Mouse (Mus musculus) ES-CJ7 (cell line): Measurements from ENCODE around the gene Ndufaf8.

ENCODE experiments used
- DNase-seq: peaks from one replicate; pipeline ENCODE4 v3.0.0; 2011; ENCODE audit warnings: low read depth, low spot score

Gene Ndufaf8

GRCm38 (mm10) chr11:120098588-120099511 is at the start of gene Ndufaf8, which contains the start of gene Tepsin:
Gene Ndufaf8 (plus strand): TSS chr11:120098928.
Gene Tepsin (minus strand): TSS chr11:120098731.
- DNase-seq = peak; percentile 99

GRCm38 (mm10) chr11:120049067-120049466 is 49.7 kb upstream of the Ndufaf8 start:
- DNase-seq = no peak

- DNase-seq = no peak
Observed at GRCm38 (mm10) chr11:120051124-120051811, 47.5 kb upstream of the Ndufaf8 start.

- no peak for DNase-seq
Observed at GRCm38 (mm10) chr11:120052274-120052673, 46.5 kb upstream of the Ndufaf8 start.

- DNase-seq = peak; percentile 76
Observed at GRCm38 (mm10) chr11:120053846-120054245, 44.9 kb upstream of the Ndufaf8 start.

- no peak for DNase-seq
Observed at GRCm38 (mm10) chr11:120055953-120056732, 42.6 kb upstream of the Ndufaf8 start.

- DNase-seq = no peak
Observed at GRCm38 (mm10) chr11:120060634-120061033, 38.1 kb upstream of the Ndufaf8 start.

GRCm38 (mm10) chr11:120063326-120063725 is 35.4 kb upstream of the Ndufaf8 start:
- DNase-seq = no peak

GRCm38 (mm10) chr11:120064006-120064667 is 34.6 kb upstream of the Ndufaf8 start:
- no peak for DNase-seq

- DNase-seq = no peak
Observed at GRCm38 (mm10) chr11:120064668-120065040, 34.1 kb upstream of the Ndufaf8 start.

GRCm38 (mm10) chr11:120065291-120065690 is 33.4 kb upstream of the Ndufaf8 start:
- DNase-seq = peak; percentile 95

GRCm38 (mm10) chr11:120067834-120068233 is 30.9 kb upstream of the Ndufaf8 start:
- peak; percentile 74 for DNase-seq

- no peak for DNase-seq
Observed at GRCm38 (mm10) chr11:120069261-120069660, 29.5 kb upstream of the Ndufaf8 start.

GRCm38 (mm10) chr11:120070286-120070930 is 28.3 kb upstream of the Ndufaf8 start:
- DNase-seq = no peak

GRCm38 (mm10) chr11:120071065-120071464 is 27.7 kb upstream of the Ndufaf8 start:
- no peak for DNase-seq

GRCm38 (mm10) chr11:120071731-120072320 is 26.9 kb upstream of the Ndufaf8 start:
- DNase-seq = no peak

- peak; percentile 36 for DNase-seq
Observed at GRCm38 (mm10) chr11:120072986-120073647, 25.6 kb upstream of the Ndufaf8 start.

GRCm38 (mm10) chr11:120076191-120076590 is 22.5 kb upstream of the Ndufaf8 start:
- DNase-seq = no peak

- DNase-seq = no peak
Observed at GRCm38 (mm10) chr11:120080282-120080681, 18.4 kb upstream of the Ndufaf8 start.
